Mouse (Mus musculus) activated CD4-positive, CD25-positive, alpha-beta regulatory T cell, adult 4 months (primary cell): ENCODE data around the gene Gm20388. TPM values are rescaled to one million over a fixed set of nuclear protein-coding genes. Genes with fewer than 3 reads are reported as not detected.
"Not testable (repeated sequence)": the region's sequence is repeated elsewhere in the genome, so short reads cannot be mapped to it uniquely, and the experiment has no call there.

Source experiments
- ATAC-seq: one replicate; pipeline ENCODE4 v1.8.0; 2017
- polyA plus RNA-seq, 2 experiments: library from polyadenylated mRNA; unstranded; fragments of 100-300 nt; shearing (Covaris generic); gene quantifications; one replicate each; pipeline ENCODE4 v1.2.1; 2017

The Gm20388 gene
- polyA plus RNA-seq, 2 experiments from 2014 or later = 9.9 to 12.3 TPM

DNA sequence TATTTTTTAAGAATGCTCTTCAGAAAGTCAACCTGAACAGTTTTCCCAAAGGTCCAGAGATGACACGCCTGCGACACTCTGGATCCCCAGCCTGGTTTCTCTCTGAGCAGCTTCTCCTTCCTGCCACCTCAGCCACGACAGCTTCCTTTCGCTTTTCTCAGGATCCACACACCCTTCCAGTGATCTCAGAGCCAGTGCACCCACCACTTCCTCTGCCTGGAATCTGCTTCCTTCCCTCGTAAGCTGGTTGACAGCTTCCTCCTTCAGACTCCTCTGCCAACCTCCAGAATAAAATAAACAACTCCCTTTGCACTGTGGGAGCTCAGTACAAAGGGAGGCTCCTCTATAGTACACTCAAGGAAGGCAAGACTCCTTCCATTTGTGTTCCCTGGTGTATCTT, 852.6 kb downstream of the Gm20388 start:
- ATAC-seq = no peak

GRCm38 (mm10) chr8:120764638-120765037, 854.0 kb downstream of the Gm20388 start:
- no peak for ATAC-seq

- ATAC-seq = no peak
These were observed 856.0 kb downstream of the Gm20388 start for GRCm38 (mm10) chr8:120766622-120767021.

GRCm38 (mm10) chr8:120768454-120769218, 858.0 kb downstream of the Gm20388 start:
- no peak for ATAC-seq

DNA sequence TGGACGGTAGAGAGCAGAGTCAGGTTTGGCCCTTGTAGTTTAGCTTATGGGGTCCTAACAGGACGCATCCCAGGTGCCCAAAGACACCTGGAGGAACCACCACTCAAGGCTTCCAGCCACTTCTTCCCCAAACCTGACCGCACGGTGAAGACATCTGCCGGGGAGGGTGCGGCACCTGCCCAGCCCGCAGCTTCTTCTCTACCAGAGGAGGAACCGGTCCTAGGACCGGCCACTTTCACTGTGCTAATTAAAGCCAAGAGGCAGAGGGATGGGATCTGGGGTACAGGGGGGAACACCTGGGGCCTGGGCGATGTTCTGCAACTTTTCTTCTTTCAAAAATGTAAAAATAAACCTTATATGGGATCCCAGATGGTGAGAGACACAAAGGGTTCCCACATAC, 866.5 kb downstream of the Gm20388 start:
- no peak for ATAC-seq

DNA sequence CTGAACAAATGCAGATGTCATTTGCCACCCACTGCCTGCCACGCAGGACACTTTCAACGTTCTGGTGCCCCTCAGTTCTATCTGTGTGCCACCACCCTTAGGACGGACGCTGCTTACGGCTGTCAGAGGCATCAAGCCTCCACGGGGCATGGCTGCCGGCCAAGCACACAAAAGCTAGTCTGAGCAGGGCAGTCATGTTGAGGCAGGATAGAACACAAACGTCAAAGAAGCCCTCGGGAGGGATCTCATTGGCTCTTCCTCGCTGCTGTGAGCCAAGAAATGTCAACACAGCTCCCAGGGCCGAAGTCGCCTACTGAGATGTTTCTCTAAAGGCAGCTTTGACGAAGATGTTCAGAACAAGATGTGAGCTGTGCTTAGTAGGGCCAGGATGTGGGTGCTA, 867.1 kb downstream of the Gm20388 start:
- no peak for ATAC-seq

- no peak for ATAC-seq
These were observed 868.5 kb downstream of the Gm20388 start for GRCm38 (mm10) chr8:120779106-120779505.

GRCm38 (mm10) chr8:120783781-120784180, 873.1 kb downstream of the Gm20388 start:
- ATAC-seq = no peak

- ATAC-seq = no peak
These were observed 876.1 kb downstream of the Gm20388 start for GRCm38 (mm10) chr8:120786753-120787152.

DNA sequence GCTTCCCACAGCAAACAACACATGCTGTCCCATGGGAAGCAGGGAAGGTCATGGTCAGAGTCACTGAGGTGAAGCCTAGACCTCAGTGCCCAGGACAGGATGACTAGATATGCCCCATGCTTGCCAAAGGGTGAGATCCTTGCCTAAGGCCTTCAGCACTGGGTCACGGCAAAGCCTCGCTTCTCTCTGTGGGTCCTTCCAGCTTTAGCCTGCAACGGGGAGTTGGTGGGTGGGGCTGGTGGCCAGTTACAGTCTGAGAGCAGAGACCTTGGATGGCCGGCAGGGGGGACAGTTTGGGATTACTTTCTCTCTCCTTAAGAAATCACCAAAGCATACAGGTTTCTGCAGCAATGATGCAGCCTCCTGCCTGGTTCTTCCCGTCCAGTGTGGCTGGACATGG, 877.0 kb downstream of the Gm20388 start:
- no peak for ATAC-seq

GRCm38 (mm10) chr8:120792710-120793109, 882.1 kb downstream of the Gm20388 start:
- no peak for ATAC-seq

- peak; percentile 49 for ATAC-seq
These were observed 885.4 kb downstream of the Gm20388 start for GRCm38 (mm10) chr8:120795944-120796635.

DNA sequence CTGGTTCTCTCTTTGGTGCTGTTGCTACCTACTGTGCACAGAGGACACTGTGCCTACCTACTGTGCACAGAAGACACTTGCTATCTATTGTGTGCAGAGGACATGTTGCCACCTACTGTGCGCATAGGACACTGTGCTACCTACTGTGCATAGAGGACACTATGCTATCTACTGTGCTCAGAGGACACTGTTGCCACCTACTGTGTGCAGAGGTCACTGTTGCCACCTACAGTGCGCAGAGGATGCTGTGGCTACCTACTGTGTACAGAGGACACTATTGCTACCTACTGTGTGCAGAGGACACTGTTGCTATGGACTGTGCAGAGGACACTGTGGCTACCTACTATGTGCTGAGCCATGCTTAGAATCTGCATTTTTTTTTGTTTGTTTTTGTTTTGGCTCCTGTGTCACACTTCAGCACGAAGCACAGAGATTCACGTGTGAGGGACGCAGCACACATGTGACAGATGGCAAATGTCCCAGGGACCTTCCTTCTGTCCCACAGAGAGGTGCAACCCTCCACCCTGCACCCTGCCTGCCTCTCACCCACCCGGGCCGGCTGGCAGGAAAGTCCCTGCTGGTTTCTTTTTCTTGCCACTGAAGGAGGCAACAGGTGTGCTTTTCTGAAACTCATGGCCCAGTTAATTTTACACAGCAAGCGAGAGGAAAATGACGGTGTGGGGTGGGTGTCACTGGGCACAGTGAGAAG, 886.5 kb downstream of the Gm20388 start:
- ATAC-seq = no peak

- ATAC-seq = no peak
These were observed 889.7 kb downstream of the Gm20388 start for GRCm38 (mm10) chr8:120800308-120800865.

GRCm38 (mm10) chr8:120803661-120804375, 893.2 kb downstream of the Gm20388 start:
- ATAC-seq = not testable (repeated sequence)

GRCm38 (mm10) chr8:120804741-120805140, 894.1 kb downstream of the Gm20388 start:
- ATAC-seq = no peak

DNA sequence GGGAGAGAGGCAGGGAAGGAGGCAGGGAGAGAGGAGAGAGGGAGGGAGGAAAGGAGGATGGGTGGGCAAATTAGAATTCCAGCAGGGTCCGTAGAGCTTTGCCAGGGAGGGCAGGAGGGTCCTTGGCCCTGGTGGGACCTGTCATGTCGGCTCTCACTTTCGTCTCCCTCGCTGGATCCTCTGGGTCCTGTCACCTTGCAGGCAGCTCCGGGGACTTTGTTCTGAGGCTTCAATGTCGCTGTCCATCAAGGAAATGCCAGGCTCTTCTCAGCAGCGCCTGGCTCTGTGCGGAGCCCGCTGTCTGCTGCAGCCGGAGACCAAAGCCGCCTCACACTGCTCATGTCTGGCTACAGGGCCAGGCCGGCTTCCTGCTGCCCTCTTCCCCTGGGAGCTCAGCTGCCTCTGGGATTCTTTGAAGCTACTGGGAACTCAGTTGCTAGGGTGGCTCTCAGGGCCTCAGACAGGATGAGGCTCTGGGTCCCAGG, 896.2 kb downstream of the Gm20388 start:
- no peak for ATAC-seq

DNA sequence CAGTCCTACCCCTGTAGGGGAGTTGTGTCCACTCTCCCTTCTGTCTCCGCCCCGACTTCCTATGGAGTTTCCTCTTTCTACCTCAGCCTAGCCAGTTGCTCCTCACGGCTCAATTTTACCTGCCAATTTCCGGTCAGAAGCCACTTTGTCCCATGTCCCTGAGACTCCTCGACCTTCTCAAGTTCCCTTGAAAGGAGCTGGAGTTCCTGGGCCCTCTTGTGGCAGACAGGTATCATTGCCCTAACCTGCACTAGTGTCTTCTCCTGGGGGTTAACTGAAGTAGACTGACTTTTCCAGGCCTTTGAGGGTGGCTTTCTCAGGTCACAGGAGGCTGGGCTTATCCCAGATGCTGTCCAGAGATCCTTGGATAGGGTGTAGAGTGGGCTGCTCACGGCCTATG, 897.1 kb downstream of the Gm20388 start:
- ATAC-seq = no peak

- ATAC-seq = no peak
These were observed 898.4 kb downstream of the Gm20388 start for GRCm38 (mm10) chr8:120809050-120809449.

DNA sequence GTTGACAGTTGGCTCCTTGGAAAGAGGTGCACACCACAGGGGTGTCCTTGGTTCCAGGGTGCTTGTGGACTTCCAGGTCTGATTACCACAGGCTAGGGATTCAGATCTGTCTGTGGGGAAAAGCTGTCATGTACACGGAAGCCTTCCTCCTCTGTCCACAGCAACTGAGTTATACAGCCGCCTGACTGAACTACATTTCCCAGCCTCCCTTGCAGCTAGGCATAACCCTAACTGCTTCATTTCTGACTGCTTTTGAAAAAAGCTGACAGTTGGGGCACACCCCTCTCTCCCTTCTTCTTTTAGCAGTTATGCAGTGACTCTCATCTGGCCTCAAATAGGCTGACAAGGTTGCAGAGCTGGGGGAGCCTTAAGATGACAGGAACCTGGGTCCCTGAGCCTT, 901.3 kb downstream of the Gm20388 start:
- no peak for ATAC-seq

- no peak for ATAC-seq
These were observed 902.4 kb downstream of the Gm20388 start for GRCm38 (mm10) chr8:120813028-120813427.

DNA sequence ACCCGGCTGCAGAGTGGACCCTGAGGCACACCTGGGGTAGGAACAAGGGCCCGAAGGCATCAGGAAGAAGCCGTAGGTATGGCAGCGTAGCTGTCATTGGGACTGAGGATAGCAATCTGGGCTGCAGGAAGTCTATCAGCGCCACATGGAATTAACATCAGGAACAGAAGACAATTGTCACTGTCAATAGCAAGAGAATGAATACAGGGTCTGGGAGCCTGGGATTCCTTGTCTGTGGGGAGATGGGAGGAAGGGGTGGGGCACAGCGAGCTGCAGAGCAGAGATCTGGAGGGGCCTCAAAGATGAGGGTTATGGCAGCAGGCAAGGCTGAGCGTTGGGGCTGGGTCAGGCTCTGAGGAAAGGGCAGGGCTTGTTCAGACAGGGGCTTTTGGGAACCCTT, 903.2 kb downstream of the Gm20388 start:
- ATAC-seq = no peak
